Mouse (Mus musculus): ENCODE data around the gene Cd207. TPM values are rescaled to one million over a fixed set of nuclear protein-coding genes. Genes with fewer than 3 reads are reported as not detected.

The Cd207 gene
- total RNA-seq (2021) = not detected
- long read RNA-seq = 0 reads

DNA sequence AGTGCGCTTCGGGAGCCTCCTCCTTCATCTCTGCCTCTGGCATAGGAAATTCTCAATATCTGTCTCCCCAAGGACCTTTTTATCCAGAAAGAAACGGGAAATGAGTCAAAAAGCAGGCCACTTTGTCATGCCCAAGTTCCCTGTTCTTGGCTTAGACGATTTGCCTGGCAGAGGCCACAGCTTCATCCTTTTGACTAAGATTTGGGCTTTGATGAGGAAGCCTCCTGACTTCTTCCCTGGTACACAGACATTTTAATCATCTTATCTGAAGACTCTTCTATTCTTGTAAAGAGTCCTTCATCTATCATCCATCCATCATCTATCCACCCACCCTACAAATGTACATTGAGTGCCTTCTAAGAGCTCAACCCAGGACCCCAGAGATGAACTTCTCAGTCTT, at the start of gene Cd207:
Gene Cd207, minus strand, starts transcription at position 101 of the 400 bp plus-strand sequence.
- no peak for DNase-seq (ENCODE audit: low spot score in 2 of 2)

DNA sequence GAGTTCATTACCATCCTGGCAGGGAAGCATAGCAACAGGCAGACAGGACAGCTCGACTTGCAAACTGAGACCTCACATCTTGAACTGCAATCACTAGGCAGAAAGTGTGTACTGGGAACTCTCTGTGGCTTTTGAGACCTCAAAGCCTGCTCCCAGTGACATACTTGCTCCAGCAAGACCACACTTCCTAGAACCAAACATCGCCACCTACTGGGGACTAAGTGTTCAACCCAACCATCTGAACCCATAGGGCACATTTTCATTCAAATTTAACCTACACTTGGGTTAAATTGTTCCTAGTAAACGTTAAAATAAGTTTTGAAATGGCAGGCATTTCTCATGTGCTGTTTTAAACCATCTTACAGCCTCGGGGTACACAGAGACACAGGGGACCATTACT, 49.5 kb upstream of the Cd207 start:
- no peak for DNase-seq (ENCODE audit: low spot score in 2 of 2)

DNA sequence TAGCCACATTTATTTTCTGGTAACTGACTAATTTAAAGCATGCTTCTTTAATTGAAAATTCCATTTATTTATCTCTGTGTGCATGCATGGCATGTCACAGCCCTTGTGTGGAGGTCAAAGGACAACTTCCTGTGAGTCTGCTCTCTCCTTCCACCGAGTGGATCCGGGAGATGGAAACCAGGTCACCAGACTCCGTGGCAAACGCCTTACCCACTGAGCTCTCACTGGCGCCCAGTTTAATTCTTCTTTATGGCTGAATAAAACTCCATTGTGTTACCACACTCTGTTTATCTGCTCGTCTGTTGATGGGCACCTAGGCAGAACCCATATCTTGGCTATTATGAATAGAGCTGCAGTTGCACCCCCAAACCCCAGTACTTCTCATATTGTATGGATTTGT, 44.9 kb upstream of the Cd207 start:
- no peak for DNase-seq (ENCODE audit: low spot score in 2 of 2)

DNA sequence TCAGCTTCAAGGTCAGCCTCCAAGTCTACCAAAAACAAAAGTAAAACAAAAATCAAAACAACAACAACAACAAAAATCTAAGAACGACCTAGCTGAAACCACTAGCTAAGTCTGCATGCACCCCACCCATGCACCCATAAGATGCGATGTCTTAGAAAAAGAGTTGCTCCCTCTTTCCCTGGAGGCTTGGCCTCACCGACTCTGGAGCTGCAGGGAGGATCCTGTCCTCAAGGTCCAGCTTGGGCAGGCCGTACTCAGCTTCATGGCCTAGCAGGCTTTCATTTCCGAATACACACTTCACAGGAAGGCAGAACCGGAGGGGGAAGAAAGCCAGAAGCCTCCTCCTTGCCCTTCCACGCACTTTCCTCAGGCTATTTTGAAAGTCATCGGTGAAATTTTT, 39.4 kb upstream of the Cd207 start:
- no peak for DNase-seq (ENCODE audit: low spot score in 2 of 2)

DNA sequence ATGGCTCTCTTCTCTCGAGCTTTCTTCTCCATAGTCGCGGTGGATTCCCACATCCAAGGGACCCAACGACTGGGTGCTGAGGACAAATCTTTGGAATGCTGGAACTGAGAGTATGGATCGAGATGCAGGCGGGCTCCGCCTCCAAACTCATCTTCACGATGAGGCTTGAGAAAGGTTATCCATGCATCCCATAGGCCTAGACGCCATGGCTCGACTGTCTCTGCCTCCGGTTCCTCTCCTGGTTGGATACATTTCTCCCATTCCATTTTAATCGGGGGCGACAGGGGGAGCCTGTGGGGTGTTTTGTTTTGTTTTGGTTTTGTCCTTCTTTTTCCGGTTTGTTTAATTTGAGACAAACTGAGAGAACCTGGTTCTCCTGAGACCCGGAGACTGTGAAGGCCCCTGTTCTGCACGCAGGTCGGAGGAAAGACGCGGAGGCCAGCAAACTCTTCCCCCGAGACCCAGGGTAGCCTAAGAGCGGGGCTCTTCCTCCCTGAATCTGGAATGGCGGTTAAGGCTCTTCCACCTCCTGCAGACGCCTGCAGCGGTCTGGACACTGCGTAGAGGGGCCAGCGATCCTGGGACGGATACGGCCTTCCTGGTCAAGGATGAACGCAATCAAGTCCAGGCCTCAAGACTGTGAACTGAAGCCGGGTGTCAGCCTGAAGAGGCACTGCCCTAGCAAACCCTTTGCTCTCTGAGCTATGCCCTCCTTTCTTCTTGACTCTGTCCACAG, 38.0 kb upstream of the Cd207 start:
- DNase-seq (ENCODE audit: low spot score in 2 of 2) = no peak

DNA sequence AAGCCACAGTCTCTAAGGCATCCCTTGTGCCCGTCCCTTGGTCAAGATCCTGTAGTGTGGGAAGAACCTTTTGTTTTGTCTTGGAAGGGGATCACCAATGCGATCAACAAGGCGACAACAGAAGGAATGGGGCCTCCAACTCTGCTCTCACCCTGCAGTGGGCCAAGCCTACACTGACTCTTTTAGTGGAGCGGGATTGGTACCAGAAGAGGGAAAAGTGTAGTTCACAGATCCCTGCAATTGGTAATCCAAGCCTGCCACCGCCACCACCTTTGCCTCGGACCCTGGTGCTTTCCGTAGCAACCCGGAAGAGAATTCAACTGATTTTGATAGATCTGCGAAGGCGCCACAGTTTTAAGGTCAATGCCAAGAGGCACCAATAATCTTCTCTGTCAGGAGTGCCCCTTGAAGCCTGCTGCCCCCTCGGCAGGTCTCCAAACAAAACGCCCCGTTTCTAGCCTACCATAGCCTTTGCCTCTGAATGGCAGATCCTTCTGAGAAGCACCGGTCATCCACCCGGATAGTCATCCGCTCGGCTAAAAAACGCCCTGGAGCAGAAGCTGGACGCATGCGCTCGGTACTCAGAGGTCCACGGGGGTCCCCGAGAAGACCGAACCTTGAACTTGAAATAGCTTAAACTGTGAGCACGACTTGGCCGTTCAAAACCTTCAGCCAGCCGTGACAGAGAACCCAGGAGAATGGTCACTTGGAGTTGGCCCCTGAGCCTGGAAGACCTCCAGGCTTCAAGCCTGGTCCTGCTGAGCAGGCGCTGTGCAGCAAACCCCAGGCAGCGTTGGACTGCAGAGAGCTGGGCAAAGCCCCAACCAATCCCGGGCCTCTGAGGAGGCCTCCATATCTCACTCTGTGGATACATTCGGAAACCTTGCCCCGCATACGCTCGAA, 36.8 kb upstream of the Cd207 start:
- no peak for DNase-seq (ENCODE audit: low spot score in 2 of 2)

DNA sequence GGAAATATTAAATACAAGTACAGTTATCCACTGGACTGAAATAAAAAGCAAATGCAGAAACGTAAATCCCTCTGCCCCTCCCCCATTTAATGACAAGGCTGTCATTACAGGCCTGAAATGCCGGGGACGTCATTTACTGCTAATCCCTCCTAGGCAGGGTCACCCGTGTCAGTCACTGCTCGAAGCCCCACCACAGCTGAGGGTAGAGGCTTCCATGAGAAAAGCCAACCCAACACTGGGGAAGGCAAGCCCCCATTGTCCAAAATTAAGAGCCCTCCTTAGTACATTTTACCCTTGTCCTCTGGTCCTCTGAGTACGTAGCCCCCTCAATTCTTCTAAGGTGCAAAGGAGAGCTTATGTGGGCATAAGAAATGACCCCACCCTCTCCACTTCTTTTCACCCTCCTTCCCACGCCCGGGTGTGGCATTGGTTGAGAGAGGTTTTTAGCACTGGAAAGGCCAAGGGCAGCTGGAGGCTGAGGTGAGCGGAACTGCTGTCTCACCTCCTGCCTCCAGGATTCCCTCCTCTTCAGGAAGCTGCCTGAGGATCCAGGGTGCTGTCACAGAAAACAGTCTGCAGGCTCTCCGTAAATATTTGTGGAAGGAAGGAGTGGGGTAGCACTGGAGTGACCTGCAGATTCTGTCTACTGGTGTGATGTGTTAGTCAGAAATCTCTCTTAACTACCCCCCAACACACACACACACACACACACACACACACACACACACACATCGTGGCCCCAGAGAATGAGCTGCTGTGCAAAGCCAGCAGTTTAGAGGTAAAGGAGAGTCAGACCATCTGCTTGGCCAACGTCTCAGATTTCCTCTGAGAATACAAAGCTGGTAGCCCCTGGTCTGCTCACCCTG, 35.8 kb upstream of the Cd207 start:
- DNase-seq (ENCODE audit: low spot score in 2 of 2) = no peak

DNA sequence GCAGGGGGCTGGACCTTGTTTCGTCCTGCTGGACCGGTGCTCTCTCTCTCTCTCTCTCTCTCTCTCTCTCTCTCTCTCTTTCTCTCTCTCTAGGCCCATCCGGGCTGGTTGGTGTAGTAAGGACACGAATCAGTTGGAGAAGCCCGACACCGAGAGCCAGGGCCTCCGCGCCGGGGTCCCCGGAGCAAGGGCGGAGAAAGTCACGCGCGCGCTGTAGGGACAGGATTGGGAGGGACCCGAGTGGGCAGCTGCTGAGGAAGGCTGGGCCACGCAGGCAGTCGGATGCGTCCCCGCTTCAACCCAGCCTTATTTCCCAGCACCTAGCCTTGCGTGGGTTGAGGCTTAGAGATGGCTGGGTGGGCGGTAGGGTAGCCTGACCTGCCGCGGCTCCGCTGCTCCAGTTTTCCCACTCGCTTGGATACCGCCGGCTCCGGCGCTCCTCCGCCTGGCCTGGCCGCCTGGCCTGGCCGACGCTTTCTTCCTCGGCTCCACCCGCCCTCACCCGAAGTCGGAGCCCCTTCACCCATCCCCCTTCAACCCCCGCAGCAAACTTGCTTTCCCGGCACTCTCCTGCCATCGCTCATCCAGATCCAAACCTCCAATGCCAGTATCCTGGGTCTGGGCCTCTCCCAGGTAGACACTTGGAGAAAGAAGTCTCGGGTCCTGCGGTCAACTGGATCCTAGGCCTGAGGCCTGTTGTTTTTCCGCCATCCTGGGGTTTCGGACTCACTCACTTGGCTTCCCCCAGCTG, 34.2 kb upstream of the Cd207 start:
- DNase-seq (ENCODE audit: low spot score in 2 of 2) = no peak

DNA sequence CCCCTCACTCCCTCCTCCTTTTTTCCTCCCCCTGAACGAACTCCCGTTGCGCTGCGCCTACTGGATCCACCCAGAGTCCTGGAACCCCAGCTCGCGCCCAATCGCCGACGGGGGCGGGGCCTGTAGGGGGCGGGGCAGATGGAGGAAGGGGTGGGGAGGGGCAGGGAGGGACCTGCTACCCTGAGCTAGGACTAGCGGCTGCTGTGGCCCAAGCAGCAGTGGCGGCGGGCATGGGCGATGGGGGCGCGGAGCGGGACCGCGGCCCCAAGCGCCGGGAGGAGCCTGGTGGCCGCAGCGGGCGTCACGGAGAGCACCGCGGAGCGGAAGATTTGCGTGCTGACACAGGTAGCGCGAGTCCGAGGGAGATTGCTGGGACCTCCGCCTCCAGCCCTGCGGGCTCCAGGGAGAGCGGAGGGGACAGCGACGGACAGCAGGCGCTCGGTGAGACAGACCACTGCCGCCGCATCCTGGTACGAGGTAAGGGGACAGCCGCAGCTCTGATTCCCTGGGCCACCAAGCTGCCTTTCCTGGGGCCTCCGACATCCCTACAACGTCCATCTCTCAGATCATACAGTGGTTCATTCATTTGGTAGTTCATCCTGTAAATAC, 33.5 kb upstream of the Cd207 start, which contains the start of gene Vax2:
Gene Vax2, plus strand, starts transcription at position 198 of the 609 bp plus-strand sequence.
- no peak for DNase-seq (ENCODE audit: low spot score in 2 of 2)

DNA sequence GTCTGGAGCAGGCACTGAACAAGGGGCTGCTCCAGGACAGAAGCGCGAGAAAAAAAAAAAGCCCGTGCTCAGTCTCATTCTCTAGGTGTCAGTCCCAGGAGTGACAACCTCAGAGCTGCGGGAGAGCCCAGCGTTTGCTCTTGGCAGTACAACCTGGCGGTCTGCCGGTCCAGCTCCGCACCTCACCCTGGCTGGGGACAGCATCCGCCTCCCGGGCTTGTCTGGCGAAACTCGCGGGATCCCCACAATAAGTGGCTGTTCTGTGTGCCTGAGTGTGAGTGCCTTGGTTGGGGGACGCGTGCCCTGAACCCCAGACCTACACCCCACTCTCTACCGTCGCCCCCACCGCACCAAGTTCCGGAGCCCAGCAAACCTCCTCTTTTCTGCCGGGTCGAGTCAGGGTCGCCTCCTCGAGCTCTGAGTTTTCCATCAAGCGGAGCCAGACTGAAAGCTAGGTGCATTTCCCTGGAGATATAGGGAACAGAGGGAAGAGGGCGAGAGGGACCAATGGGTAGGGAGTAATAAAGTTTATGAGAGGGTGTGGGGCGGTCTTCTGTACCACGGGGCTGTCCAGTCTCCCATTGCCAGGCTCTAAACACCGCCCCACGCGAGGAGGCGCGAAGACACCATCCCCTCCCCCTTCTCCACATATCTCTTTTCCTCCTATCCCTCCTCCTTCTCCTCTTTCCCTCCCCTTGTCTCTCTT, 32.9 kb upstream of the Cd207 start:
- DNase-seq (ENCODE audit: low spot score in 2 of 2) = no peak

DNA sequence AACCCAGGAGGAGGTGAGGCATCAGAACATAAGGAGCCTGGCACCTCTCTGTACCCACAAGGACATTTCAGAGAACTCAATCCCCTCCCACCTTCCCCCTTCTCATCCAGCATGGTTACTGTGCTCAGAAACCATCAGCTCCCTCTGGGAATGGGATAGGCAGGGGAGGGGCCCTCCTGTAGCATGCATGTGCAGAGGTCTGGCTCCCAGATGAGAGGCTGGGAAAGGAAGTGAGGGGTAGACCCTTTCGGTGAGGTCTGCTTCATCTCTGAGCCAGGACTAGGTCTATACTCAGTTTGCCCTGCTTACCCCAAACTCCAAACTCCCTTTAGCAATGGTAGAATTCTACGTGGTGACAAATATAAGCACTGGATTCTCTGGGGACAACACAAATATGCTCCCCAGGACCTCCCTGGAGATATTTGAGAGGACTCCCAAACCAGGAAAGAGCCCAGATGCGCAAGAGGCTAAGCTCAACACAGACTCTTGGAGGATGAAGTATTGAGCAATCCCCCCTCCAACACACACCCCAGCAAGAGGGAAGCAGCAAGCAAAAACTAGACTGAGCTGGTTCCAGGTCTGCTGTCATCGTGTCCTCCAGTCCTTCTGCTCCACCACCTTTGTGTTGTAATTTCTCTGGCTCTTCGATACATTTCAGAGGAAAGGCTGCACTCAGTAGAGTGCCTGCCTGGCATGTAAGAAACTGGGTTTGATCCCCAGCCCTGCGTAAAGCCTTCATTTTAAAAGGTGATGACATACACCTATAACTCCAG, 30.3 kb upstream of the Cd207 start:
- DNase-seq (ENCODE audit: low spot score in 2 of 2) = no peak

DNA sequence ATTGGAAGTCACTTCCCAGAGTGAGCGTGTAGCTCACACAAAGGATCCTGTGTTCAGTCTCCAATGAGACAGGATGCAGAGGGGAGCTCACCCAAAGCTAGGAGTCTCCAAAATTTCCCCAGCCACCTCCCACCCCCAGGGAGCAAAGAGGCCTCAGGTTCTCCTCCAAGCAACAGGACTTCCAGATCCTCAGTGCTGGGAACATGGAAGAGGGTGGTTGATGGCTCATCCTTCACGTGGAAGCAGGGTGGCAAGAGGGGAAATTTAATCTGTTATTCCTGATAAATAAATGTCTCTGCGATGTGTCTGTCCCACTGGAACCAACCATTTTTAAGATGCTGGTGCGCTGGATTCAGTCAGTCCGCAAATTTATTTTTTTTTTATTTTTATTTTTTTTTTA, 27.0 kb upstream of the Cd207 start:
- no peak for DNase-seq (ENCODE audit: low spot score in 2 of 2)

DNA sequence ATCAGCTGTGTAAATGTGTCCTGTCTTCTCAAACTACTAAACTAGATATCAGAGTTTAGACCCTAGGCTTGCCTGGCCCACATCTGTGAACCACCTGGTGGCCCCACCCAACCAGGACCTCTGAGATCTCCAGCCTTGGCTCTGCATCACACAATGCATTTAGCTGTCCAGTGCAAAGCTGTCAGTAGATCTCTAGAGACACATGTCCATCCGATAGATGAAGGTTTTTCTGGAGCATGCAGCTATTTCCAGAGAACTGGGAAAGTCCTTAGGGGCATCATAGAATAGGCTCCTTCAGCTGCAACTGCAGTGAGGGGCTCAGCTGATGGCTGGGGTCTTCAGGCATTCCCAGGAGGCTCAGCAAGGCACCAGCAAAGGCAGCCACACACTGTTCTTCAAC, 26.6 kb upstream of the Cd207 start:
- no peak for DNase-seq (ENCODE audit: low spot score in 2 of 2)

DNA sequence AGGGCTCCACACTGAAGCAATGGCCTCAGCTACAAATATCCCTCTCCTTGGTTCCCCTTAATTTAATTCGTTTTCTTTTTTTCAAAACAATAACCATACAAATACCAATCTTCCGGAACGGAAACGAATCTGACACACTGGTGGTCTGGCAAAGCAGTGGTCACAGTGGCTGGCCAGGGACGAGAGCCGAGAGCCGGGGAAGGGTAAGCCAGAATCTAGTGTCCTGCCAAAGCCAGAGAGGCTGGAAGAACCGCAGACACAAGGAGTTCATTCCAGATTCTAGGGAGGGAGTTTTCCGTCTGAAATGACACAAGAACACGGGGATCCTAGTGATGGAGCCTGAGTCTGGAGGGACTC, 26.0 kb upstream of the Cd207 start:
- no peak for DNase-seq (ENCODE audit: low spot score in 2 of 2)

DNA sequence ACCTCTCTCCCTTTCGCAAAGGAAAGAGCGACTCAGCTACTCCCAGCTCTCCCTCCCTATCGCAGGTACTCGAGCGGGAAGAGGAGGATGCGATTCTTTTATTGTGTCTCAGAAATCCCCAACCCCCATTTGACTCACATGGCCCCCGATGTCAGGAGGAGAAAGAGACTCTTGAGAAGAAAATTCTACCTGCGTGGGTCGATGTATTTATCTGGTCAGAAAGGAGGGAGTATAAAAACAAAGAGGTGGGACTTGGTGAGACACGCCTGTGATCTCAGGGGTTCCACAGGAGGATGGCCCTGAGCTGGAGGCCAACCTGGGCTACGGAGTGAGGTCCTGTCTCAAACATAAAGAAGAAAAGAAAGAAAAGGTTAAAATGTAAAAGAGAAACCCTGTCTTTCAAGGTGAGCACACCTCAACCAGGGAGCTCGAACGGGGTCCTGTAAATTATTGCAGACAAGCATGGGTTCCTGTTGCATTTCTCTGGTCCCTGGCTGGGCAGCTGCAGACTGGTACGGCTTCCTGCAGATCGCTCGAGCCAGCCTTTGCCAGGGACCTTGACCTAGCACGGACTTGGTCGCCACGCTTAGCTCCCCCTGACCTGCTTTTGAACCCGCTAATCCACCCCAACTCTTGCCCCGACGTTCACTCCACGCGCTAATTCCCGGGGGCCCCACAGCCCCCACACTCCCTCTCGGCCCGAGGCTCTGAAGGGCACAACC, 25.5 kb upstream of the Cd207 start:
- no peak for DNase-seq (ENCODE audit: low spot score in 2 of 2)

DNA sequence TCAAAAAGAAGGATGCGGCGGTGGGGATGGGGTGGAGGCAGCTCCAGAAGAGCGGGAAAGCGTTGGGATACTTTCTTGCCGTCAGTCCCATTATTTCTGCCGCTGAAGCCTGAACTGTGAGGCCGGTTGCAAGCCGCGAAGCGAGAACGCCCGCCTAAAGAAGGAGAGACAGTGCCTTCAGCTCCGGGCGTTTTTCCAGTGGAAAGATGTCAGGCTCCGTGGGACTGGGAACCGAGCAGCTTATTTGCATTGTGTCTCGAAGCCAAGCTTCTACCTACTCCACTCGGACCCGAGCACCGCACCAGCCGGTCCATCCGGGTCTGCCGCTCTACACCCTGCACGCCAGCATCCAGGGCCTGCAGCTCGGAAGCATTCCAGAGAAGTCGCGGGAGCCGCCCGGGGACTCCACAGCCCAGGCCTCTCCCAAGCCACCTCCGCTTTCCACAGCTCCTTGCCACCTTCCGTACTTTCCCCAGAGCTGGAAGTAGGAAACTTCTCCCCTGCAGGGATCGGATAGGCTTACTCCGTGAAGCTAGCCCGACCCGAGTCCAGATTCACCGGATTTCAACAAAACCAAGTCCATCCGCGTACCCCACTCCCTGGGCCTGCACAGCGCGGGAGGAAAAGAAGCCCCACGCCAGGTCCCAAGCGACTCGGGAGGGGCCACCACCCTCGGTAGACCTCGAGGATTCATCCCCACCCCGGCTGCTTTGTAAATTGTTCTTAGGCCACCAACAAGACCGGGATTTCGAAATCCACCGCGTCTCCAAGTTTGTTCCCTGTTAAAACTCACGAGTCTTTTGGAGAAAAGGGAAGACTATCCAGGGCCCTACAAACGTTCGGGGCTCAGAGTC, 24.7 kb upstream of the Cd207 start:
- DNase-seq (ENCODE audit: low spot score in 2 of 2) = no peak

DNA sequence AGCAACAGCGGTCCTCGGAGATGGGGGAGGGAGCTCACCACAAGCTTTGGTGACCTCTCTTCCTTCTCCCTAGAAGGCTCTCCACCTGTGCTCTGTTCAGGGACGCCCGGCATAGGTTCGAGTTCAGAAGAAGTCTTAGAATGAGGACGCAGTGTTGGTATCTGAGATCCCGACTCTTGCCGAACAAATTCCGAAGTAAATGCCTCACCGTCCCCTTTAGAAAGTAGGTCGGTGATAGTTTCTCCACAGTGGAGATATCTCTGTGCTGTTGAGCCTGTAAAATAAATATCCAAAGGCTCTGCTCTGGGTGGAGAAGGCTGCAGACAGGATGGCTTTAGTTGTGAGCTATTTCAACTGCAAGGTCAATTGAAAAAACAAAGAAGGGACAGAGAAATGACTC, 23.3 kb upstream of the Cd207 start:
- no peak for DNase-seq (ENCODE audit: low spot score in 2 of 2)
